Mouse (Mus musculus) mouse embryonic stem cell (cell line): ENCODE measurements at regions not wholly inside any gene's neighbourhood (a gene's known extent, or its start where the extent isn't known, plus 50 kb on each side); places are given as distances from the start of the nearest gene placed in this dataset.
"Not testable (repeated sequence)": the region's sequence is repeated elsewhere in the genome, so short reads cannot be mapped to it uniquely, and the experiment has no call there.

ENCODE experiments used
- in situ Hi-C, 2 experiments: fragments of 300-500 bp; cut with MboI; formaldehyde crosslinking; loops; 1 replicate in 1 of 2; 3 replicates in 1 of 2; pipeline ENCODE4 v1.14.3; 2019 to 2020; ENCODE audit warnings: low sequenced_read_pairs in 2 of 2, low pct_unique_long_range_greater_than_20kb in 1 of 2, mixed read lengths in 1 of 2; ENCODE audit not compliant: unreplicated experiment in 1 of 2

DNA sequence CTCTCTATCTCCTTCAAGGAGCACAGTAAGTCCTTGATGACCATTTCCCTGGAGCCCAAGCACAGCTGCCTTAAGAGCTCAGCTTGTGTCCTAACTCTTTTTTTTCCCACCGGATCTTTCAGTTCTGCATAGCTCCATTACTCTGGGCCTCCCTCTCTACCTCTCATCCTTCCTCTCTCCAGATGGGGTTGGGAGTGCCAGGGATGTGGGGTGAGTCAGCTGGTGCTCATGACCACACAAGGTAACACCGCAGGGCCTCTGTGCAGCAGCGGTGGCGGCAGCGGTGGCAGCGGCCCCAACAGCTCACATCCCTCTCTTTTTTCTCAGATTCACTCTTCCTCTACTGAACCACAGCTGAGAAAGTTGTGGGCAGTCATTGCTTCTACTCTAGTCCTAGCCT, 126.6 kb upstream of the Klf4 start:
- in situ Hi-C loops = no loop called here

DNA sequence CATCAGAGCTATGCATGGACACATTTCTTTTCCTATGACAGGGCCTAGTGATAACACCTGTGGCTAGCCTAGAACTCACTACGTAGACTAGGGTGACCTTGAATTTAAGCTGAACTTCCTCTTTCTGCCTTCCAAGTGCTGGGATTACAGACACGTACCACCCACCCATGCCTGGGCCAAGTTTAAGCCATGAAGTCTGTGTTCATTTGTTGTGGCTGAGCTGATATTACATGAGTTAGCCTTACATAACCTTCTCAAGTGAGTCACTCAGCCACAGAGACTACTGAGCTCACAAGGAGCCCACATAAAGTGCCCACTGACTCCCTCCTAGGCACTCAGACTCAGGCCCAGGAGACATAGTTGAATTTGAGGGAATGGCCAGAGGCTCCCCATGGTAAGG, 123.1 kb upstream of the Klf4 start:
- in situ Hi-C loops = no loop called here

DNA sequence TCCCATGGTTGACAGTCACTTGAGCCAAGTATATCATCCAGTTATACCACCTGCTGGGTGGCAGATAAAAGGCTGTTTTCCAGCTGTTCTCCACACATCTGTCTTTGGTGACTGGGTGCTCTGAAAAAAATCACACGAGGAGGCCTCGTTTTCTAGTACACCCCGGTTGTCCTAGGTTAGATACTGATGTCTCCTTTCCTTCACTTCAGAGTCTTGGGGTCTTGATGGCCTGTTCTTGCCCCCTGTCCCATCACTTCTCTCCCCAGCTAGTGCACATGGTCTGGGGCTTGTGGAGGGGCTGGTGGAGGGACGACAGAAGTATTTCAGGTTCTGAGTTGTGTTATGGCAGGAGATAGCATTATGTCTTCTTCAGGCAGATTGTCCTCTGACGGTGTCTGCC, 120.4 kb upstream of the Klf4 start:
- in situ Hi-C loops = no loop called here

DNA sequence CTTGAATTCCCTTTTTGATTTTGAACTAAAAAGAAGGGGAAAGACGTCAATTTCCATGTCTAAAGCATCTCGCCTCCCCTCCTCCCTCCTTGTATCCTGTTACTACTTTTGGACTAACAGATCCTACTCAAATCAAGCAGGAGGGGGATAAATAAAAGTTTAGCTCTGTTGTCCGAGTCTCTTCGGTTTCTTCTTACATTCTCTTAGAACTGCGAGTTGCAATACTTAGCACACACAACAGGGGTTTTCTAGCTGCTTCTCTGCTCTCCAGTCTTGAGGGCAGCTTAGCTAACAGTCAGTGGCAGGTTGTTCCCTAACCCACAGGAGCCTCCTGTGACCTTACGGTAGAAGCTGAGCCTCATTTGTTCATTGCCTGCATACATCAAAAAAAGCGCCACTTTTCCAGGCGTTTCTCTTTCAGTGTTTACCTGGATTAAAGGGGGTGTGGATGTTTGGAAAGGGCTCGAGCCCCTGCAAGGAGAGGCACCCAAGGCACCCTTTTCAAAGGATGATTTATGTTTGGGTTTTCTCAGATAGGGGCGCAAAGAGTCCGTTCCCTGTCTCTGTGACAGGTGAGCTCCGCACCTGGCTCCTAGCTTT, 119.6 kb upstream of the Klf4 start:
- in situ Hi-C loops = no loop called here

DNA sequence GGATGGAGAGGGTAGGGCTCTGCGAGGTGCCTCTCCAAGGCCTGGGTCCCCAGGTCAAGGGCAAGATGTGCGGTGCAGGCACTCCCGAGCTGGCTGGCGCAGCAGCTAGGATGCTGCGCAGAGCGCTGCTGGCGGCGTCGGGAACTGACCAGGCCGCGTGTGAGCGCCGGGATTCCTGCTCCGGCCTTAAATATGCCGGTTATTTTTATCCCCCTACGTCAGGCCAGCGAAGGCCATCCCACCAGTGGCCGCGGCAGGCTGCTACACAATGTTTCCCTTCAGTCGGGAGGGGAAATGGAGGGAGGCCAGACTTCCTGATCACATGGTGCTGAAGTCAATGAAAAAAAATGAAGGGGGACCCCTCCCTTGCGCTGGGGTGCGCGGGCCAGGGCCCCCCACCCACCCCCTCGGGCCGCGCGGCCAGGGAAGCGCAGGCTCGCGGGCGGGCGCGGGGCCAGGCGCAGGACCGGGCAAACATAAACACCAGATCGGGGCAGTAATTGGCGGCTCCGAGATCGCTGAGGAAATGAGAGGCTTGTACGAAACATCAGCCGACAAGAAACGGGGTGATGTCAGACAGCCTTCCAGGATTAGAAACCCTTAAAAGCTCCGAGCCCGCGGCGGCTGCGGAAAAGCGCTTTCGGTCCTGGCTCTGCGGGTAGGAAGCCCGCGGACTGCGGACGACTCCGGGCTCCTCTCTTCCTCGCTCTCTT, 118.9 kb upstream of the Klf4 start:
- in situ Hi-C loops = no loop called here

DNA sequence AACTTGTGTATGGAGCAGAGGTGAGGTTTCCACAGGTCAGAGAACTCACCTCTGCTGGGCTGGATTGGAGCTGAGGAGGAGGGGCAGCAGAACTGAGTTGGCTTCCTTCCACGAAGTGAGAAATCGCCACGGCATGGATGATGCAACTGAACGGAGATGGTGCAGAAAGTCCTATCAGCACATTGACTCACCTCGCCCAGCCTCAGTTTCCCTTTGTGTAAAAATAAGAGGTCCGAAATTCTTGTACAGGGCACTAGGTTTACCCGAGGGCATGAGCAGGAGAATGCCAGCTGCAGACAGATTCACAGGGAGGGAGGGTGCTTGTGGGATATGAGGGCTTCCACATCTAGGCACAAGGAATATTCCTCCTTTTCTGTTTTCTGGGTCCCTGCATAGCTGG, 117.9 kb upstream of the Klf4 start:
- in situ Hi-C loops = no loop called here

DNA sequence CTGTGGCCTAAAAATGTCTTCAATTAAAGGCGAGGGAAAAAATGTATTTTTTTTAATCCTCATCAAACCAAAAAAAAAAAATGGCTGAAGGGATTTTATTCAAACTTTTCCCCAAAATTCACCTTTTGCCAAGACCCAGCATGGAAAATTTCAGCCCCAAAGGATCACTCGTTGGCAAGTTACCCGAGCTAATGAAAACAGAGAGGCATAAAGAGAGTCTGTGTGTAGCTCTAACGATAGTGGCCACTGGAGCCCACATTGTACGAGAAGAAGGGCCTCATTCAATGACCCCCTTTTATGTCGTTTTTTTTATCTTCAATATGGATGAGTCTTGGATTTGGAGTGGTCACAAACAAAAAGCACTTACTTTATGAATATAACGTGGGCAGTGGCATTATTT, 116.1 kb upstream of the Klf4 start:
- in situ Hi-C loops = no loop called here

DNA sequence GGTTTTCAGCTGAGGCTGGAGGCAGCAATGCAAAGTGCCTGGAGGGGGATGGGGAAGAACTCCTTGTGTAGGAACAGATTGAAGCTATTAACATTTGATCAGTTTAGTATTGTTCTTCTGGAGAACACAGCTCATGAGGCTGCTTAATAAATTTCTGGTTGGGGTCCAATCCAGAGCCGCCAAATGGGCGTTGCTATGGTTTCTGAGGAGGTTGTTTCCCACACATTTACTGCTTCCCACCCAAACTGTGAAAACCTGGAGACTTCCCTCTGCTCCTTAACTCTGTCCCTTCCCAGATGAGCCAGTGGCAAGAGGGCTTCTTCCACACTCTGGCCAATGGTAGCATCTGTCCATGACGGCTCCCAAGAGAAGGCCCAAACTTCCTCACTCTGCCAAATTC, 113.2 kb upstream of the Klf4 start:
- in situ Hi-C loops = no loop called here

DNA sequence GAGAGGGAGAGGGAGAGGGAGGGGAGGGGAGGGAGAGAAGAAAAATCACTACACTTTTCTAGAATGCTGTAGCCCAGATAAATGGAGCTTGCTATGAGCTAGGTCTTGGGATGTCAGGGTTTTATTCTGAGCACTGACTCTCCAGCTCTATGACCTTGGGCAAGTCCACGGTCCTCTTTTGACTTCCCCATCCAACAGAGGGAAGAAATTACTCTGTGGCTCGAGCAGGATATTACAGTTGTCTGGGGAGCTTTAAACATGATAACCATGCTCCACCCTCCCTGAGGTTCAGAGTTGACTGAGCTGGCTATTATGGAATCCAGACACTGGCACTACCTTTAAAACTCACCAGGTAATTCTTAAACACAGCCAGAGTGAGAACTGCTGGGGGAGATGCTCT, 112.6 kb upstream of the Klf4 start:
- in situ Hi-C loops = no loop called here

DNA sequence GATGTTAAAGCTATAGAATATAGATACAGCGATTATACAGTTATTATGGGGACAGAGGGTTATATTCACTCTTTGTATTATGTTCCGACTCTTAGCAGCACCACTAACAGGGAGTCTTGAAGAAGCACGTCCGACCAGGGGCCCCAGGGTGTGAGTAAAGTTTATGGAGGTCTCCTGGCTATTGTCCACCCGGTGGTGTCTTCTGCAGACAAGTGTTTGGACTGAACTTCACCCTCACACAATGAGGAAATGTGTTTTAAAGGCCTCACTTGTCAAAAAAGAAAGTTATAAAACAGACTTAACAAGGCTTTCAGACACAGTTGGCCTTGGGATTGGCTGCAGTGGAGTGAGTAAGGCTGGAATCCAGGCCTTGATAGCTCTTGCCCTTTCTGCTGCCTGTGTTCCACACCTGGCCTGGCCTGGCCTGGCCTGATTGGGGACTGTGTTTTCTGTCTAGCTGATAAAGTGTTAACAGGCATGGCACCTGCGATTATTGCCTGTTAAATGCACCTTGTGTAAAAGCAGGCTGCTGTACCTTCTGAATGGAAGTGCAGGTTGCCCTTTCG, 102.8 kb upstream of the Klf4 start:
- in situ Hi-C loops = no loop called here

DNA sequence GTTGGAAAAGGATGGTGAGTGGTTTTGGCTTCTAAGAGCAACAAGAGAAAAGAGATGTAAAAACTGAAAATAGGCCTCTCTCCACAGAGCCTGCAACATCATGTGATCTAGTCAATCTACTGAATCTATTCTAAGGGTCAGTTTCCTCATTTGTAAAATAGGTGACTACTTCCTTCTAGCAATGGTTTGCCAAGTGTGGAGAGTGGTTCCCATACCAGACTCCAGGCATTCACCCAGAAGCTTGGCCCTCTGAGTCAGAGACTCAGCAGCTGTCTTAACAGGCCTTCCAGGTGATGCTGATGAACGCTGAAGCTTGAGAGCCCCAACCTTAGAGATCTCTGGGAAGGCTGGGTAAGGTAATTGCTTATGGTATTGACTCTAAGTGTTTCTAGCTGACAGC, 98.9 kb upstream of the Klf4 start:
- in situ Hi-C loops = no loop called here

DNA sequence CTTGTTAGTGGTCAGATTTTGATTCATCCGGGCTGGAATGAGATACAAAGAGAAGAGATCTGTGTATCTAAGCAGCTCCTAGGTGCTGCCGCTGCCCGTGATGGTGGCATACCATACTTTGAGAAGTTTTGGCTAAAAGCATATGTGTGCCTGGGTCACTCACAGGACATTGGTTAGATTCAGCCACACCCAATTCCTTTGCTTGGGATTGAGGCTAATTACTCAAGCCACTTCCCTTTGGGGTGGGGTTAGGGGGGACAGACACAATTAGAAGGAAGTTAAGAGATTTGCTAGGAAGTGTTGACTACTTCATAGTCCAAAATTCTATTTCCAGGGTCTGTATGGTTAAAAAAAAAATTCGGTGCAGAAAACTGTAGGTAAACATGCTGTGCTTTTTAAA, 97.9 kb upstream of the Klf4 start:
- in situ Hi-C loops = not testable (repeated sequence)

DNA sequence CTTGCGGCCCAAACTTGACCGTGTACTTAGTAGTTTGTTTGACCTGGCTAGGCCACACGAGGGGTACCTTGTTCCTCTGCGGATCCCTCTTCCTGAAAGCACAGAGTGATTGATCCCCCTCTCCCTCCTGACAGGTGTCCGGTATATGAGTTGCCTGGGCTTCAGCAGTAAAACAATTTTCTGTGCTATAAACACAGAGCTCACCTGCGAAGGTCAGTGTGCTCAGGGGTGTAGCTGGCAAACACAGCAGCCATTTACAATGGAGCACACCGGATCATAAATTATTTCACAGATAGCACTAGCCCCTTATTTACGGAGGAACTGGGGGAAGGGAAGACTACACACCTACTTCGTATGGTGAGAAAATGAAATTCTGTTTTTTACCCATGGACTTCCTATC, 92.5 kb upstream of the Klf4 start:
- in situ Hi-C loops = no loop called here

DNA sequence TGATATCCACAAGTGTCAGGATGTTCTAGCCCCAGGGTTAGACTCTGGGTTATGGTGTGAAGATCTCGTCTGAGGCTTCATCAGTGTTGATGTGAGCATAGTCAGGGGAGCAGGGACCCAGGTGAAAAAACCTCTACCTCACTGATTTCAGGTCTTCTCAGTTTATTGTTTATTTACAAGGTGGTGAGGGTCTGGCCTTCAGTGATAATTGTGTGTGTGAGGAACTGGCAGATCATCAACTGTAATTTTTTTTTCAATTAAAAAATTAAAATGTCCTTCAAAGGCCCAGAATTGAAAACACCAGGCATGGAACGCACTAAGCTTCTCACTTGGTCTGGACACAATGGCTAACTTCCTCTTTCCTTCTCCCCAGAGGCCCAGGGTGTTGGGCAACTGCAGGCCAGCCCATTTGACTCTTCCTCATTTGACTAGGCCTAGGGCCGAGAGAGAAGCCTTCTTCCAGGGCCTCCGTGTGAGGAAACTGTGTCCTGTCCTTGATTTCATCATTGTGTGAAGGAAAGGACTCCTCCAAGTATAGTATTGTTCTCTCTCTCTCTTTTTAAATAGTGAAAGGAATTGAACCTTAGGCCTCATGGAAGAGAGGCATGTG, 91.0 kb upstream of the Klf4 start:
- in situ Hi-C loops = no loop called here

DNA sequence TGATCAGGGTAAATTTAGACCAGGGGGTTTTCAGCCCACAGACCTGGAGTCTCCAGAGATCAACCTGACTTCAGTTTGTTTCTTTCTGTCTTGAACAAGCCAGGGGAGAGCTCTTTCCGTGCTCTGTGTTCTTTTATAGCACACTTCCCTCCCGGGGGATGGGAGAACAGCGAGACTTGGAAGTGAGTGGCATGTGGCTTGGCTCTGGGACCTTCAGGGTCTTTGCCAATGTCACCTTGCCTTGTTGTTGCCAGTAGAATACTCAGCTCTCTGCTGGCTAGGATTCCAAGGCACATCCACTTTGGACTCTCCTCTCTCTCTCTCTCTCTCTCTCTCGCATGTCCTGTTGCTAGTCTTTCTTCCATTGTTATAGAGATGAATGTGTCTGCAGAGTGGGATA, 90.4 kb upstream of the Klf4 start:
- in situ Hi-C loops = no loop called here

DNA sequence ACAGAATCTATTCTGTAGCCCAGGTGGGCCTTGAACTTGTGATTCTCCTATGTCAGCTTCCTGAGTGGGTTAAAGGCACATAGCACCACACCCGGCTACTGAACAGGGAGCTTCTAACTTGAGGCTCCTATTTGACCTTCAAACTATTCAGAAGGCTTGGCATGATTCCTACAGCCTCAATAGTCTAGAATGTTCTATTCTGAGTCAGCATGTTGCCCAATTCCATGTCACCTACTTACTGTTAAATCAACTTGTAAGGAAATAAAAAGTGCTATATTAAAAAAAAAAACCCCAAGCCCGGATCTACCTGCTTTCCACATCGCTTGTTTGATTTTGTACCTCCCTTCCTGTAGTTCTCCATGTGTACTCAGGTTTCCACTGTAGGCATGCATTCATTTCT, 87.6 kb upstream of the Klf4 start:
- in situ Hi-C loops = no loop called here

DNA sequence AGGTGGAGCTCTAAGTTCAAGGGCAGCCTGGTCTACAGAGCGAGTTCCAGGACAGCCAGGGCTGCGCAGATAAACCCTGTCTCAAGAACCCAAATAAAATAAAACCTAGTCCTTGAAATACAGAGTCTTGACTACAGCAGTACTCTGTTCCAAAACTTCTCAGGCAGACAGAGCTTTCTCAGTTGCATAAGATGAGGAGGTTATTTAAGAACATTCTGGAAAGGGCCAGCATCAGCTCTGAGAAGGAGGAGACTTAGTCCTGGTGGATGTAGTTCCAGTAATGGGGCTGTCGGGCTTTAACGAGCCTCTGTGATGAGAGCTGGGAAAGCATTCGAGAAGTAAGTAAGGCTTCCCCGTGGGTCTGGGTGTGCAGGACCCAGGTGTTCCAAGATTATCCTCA, 83.5 kb upstream of the Klf4 start:
- in situ Hi-C loops = no loop called here

DNA sequence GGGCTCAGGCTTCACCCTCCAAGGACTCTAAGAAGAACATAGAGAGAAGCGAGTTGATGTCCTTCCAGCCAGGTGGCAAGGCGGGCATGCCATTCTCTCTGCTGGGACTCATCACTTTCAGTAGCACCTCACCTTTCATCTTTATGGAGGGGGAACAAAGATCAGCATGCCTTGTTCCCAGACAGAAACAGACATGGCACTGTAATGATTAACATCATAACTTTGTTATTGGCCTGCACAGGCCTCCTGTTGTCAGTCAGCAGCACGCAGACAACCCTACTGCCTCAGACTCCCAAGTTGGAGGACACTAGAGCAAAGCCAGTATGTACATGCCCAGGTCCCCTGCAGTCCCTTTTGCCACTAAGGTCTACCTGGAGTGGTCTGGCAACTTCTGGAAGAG, 81.3 kb upstream of the Klf4 start:
- in situ Hi-C loops = no loop called here

DNA sequence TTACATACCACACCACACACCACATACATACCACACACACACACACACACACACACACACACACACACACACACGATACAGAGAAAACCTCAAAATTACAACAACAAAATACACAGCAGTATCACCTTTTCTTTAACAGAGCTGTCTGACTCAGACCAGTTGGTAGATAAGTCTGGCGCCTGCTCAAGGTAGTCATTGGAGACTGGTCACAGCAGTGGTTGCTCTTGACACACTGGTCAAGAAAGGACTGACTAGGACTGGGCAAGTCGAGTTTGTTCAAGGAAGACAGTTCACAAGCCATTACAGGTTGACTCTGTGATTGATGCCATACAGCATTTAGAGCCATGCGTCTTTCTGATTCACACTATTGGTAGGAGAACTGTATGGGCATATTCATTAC, 78.7 kb upstream of the Klf4 start:
- in situ Hi-C loops = no loop called here

DNA sequence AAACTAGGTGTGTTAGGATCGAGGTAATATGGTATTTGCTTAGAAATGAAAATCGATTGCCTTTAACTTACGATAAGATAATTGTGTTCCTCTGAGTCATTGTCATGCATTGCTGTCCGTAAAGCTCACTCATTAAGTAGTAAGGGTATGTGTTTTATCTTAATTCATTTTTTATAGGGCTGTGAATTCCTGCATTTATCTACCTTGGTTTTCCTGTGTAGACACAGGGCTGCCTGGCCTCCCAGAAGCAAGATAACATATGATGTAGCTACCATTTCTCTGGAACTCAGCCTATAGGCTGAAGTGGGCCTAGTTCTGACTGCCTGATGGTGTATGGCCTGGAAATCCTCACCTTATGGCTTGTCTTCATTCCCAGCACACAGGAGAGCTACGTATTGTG, 76.9 kb upstream of the Klf4 start:
- in situ Hi-C loops = no loop called here
